Mouse (Mus musculus) bone marrow, adult 2 months (tissue): Measurements from ENCODE around the gene Rbm14.

Experiments used
- CTCF ChIP-seq: fragments of 200-500 bp; IDR thresholded peaks from 2 replicates; pipeline ENCODE4 v1.5.1; 2011; ENCODE audit warnings: low read length, control low read depth; ENCODE audit not compliant: control insufficient read depth, insufficient read depth
- POLR2A ChIP-seq: fragments of 200-500 bp; IDR thresholded peaks from 2 replicates; pipeline ENCODE4 v1.6.1; 2011; ENCODE audit warnings: low read depth, mild to moderate bottlenecking, control low read depth, low read length, borderline replicate concordance; ENCODE audit not compliant: control insufficient read depth

GRCm38 (mm10) chr19:4838526-4839140, 27.2 kb upstream of the Rbm14 start:
- TF ChIP-seq POLR2A (no peak), CTCF (no peak)
